Comparison of ENCODE assay signal across 10 mouse cellular contexts in genomic region chr5:119866277-119867235, GRCm38 (mm10). TPM values are rescaled to one million over a fixed set of nuclear protein-coding genes. Genes with fewer than 3 reads are reported as not detected.
DNase-seq lines count a peak whose midpoint lies in the region; ATAC-seq and TF ChIP-seq lines count a peak whose summit lies in the region.
"Had no signal": no experiment of that assay in that cellular context is flagged by ENCODE, and none has a peak within 500 bp of the region (broad histone marks: within the 10 kb centered on the region; RNA-seq: fewer than 3 reads in every experiment).

No protein-coding gene starts in this region.

- no peak for TF ChIP-seq EP300 in heart, adult 2 months (IDR thresholded peaks at IDR 0.05; ENCODE audit: insufficient read depth, low read depth, low read length)

- no peak overlapping the region for H3K9ac ChIP-seq in heart, embryonic 12.5 days
- no peak overlapping the region for H3K9ac ChIP-seq in heart, adult 2 months (ENCODE audit: low read depth, low read length)
- H3K9ac ChIP-seq in hindbrain, embryonic 14.5 days = peak overlapping the region; percentile 45

- H3K4me2 ChIP-seq in heart, embryonic 12.5 days = peak overlapping the region; percentile 39
- peak overlapping the region; percentile 56 for H3K4me2 ChIP-seq in hindbrain, embryonic 14.5 days (replicated peaks)

- peak overlapping the region; percentile 7; the same call in 1 of the 2 replicates for H3K4me3 ChIP-seq in heart, embryonic 12.5 days
- H3K4me3 ChIP-seq in heart, adult 2 months = no peak overlapping the region
- peak overlapping the region; percentile 25 for H3K4me3 ChIP-seq in hindbrain, embryonic 14.5 days (replicated peaks; ENCODE audit: low read length)

- no peak for TF ChIP-seq CTCF in heart, adult 2 months (IDR thresholded peaks at IDR 0.05)

- no peaks in the 10 kb centered on the region for H3K9me3 ChIP-seq in heart, embryonic 12.5 days (replicated peaks)
- no peaks in the 10 kb centered on the region for H3K9me3 ChIP-seq in hindbrain, embryonic 14.5 days (ENCODE audit: control insufficient read depth, low read length)

- no peak for DNase-seq in heart, adult 2 months
- DNase-seq in cerebellum, postnatal 25 days = peak; percentile 28 to 37
- DNase-seq in hindbrain, embryonic 14.5 days (ENCODE audit: low spot score) = peak; percentile 54
- DNase-seq in mesoderm, embryonic 11.5 days (ENCODE audit: low read depth, low spot score) = peak; percentile 41
- no peak for DNase-seq in gastrocnemius, postnatal 36 days

- H3K27me3 ChIP-seq in heart, embryonic 12.5 days (replicated peaks) = no peaks in the 10 kb centered on the region
- H3K27me3 ChIP-seq in heart, adult 2 months (ENCODE audit: control insufficient read depth, insufficient read depth, low read length) = no peaks in the 10 kb centered on the region
- 0 out of 2 replicates have a peak, but pooled peaks cover 5% of the 10 kb centered on the region for H3K27me3 ChIP-seq in hindbrain, embryonic 14.5 days (ENCODE audit: control insufficient read depth, insufficient read depth, low read length)

- WGBS in heart, embryonic 12.5 days = 48% methylated on average over 31 of the region's 31 CpGs
- 55% methylated on average over 31 of the region's 31 CpGs for WGBS in heart, adult 2 months
- 11% methylated on average over 31 of the region's 31 CpGs for WGBS in hindbrain, embryonic 14.5 days

- intact Hi-C loops in heart, adult 2 months (cut with DNase I) = no loop called here
- intact Hi-C loops in gastrocnemius, postnatal 36 days (cut with DNase I) = no loop called here

- no peak for ATAC-seq in heart, embryonic 12.5 days (ENCODE audit: insufficient number of reproducible peaks, low FRiP score)
- no peak for ATAC-seq in hindbrain, embryonic 14.5 days (ENCODE audit: low FRiP score)
- no peak for ATAC-seq in inflammation-experienced regulatory T-cells, adult 6 months
- no peak for ATAC-seq in granulocyte monocyte progenitor cell, adult 5-6 weeks (replicated peaks; ENCODE audit: poor library complexity, severe bottlenecking)

- peaks cover 65% of the 10 kb centered on the region for H3K36me3 ChIP-seq in heart, embryonic 12.5 days
- no peaks in the 10 kb centered on the region for H3K36me3 ChIP-seq in heart, adult 2 months (ENCODE audit: control insufficient read depth, insufficient read depth, low read length)
- no peaks in the 10 kb centered on the region for H3K36me3 ChIP-seq in hindbrain, embryonic 14.5 days (replicated peaks; ENCODE audit: control insufficient read depth, insufficient read depth)
- H3K36me3 ChIP-seq: G1E had no signal

- H3K79me2 ChIP-seq in heart, adult 2 months (replicated peaks; ENCODE audit: control insufficient read depth, insufficient read depth, low read length) = no peaks in the 10 kb centered on the region

- TF ChIP-seq POLR2A in heart, adult 2 months (IDR thresholded peaks at IDR 0.05; ENCODE audit: insufficient read depth, low read depth, low read length) = no peak

- H3K27ac ChIP-seq in heart, embryonic 12.5 days (ENCODE audit: poor library complexity, severe bottlenecking) = no peak overlapping the region
- H3K27ac ChIP-seq in heart, adult 2 months = no peak overlapping the region
- no peak overlapping the region for H3K27ac ChIP-seq in hindbrain, embryonic 14.5 days

- H3K4me1 ChIP-seq in heart, embryonic 12.5 days (replicated peaks) = peaks cover 11% of the 10 kb centered on the region; the same call in 1 of the 2 replicates
- peaks cover 2% of the 10 kb centered on the region for H3K4me1 ChIP-seq in heart, adult 2 months (ENCODE audit: control insufficient read depth, insufficient read depth, low read length)
- no peaks in the 10 kb centered on the region for H3K4me1 ChIP-seq in hindbrain, embryonic 14.5 days (replicated peaks; ENCODE audit: control insufficient read depth, insufficient read depth, low read length)

RNA-seq across cellular contexts. Expression of gene Tbx5, which starts 34.1 kb away (rescaled TPM):
- 42.6 and 45.6 TPM in 2 replicates for polyA plus RNA-seq in heart, embryonic 12.5 days (2016; fragmentation: Nextera tagmentation; extraction: Ambion mirVana)
- total RNA-seq in heart, adult 2 months (2021) = 10 to 100 TPM; 22.6 to 36.9 TPM
- 26.5 and 27.0 TPM in 2 replicates for polyA plus RNA-seq in heart, adult 2 months (2012; rRNA removed)
- 0.04 and 0.22 TPM in 2 replicates for polyA plus RNA-seq in hindbrain, embryonic 14.5 days (2014; fragmentation: Nextera tagmentation; extraction: Ambion mirVana)
- polyA plus RNA-seq in inflammation-experienced regulatory T-cells, adult 6 months (2017; shearing (Covaris generic)) = not detected
- not detected in 2 replicates for total RNA-seq in granulocyte monocyte progenitor cell, adult 5-6 weeks (2014; fragmentation: Nextera tagmentation)
- total RNA-seq in granulocyte monocyte progenitor cell, adult 5-6 weeks (2017) = not detected in 2 replicates
- total RNA-seq in gastrocnemius, postnatal 36 days (2021) = not detected
- total RNA-seq: hematopoietic stem cell, adult 5-6 weeks had no signal
- polyA plus RNA-seq: G1E had no signal

Comparison
In these comparisons a context has a peak if more than half of its experiments do, and no peak if none do; other contexts are left out.
1. DNase-seq: peak in cerebellum, postnatal 25 days (2 of 2), hindbrain, embryonic 14.5 days (single experiment) and mesoderm, embryonic 11.5 days (single experiment); none in heart, adult 2 months (0 of 2) and gastrocnemius, postnatal 36 days (0 of 2).
2. RNA of gene Tbx5, which starts 34.1 kb away (polyA plus RNA-seq): 42.6 to 45.6 TPM in heart, embryonic 12.5 days and 26.5 to 27.0 TPM in heart, adult 2 months; 0.04 to 0.22 TPM in hindbrain, embryonic 14.5 days and not detected in inflammation-experienced regulatory T-cells, adult 6 months; every median in the first group is over 10 times any median in the second.